Mouse (Mus musculus) liver, embryonic 14.5 days (tissue): ENCODE data around the gene Pitpnb. TPM values are rescaled to one million over a fixed set of nuclear protein-coding genes. Genes with fewer than 3 reads are reported as not detected.

Experiments used
- ATAC-seq: fragments of 200-750 bp; cut with Nextera tagmentation; 2 replicates; pipeline ENCODE4 v1.8.0; 2017; ENCODE audit warnings: moderate number of reproducible peaks, mild to moderate bottlenecking, moderate library complexity; ENCODE audit not compliant: insufficient read depth
- DNase-seq, 3 experiments: peaks; one replicate each; pipeline ENCODE4 v3.0.0-alpha.2; 2012 to 2013; ENCODE audit warnings: low read depth in 3 of 3, low spot score in 3 of 3
- H3K27ac ChIP-seq: fragments of 300-500 bp; sonication (generic); 2 replicates; pipeline ENCODE4 v1.5.1; 2014; ENCODE audit warnings: moderate library complexity, mild to moderate bottlenecking, control low read depth, inconsistent platforms
- H3K27me3 ChIP-seq: fragments of 300-500 bp; sonication (generic); 2 replicates; pipeline ENCODE4 v1.6.1; 2014; ENCODE audit warnings: mild to moderate bottlenecking, low read length, moderate library complexity; ENCODE audit not compliant: control insufficient read depth, insufficient read depth
- H3K36me3 ChIP-seq: fragments of 300-500 bp; sonication (generic); replicated peaks from 2 replicates; pipeline ENCODE4 v1.6.1; 2014; ENCODE audit warnings: low read depth; ENCODE audit not compliant: control insufficient read depth, insufficient read depth
- H3K4me1 ChIP-seq, 2 experiments: fragments of 200-500 bp in 1 of 2; fragments of 300-500 bp in 1 of 2; sonication (generic) in 1 of 2; replicated peaks; 2 replicates each; pipeline ENCODE4 v1.6.1; 2012 to 2014; ENCODE audit warnings: antibody characterized with exemption in 1 of 2, inconsistent platforms in 1 of 2, low read length in 1 of 2; ENCODE audit not compliant: control insufficient read depth in 2 of 2, insufficient read depth in 2 of 2
- H3K4me2 ChIP-seq: fragments of 300-500 bp; sonication (generic); 2 replicates; pipeline ENCODE4 v1.6.1; 2014; ENCODE audit warnings: low read depth, mild to moderate bottlenecking, control low read depth, moderate library complexity
- H3K4me3 ChIP-seq, 2 experiments: fragments of 200-500 bp in 1 of 2; fragments of 300-500 bp in 1 of 2; sonication (generic) in 1 of 2; 2 replicates each; pipeline ENCODE4 v1.5.1; 2012 to 2014; ENCODE audit warnings: low read depth in 2 of 2, low read length in 2 of 2, mild to moderate bottlenecking in 2 of 2, control low read depth in 1 of 2, inconsistent platforms in 1 of 2, moderate library complexity in 1 of 2; ENCODE audit not compliant: insufficient read depth in 1 of 2
- H3K9ac ChIP-seq: fragments of 300-500 bp; sonication (generic); replicated peaks from 2 replicates; pipeline ENCODE4 v1.6.1; 2014; ENCODE audit warnings: mild to moderate bottlenecking, control low read depth, moderate library complexity
- H3K9me3 ChIP-seq: fragments of 300-500 bp; sonication (generic); 2 replicates; pipeline ENCODE4 v1.6.1; 2016; ENCODE audit warnings: low read length, mixed read lengths; ENCODE audit not compliant: control insufficient read depth
- CTCF ChIP-seq: IDR thresholded peaks from 2 replicates; pipeline ENCODE4 v1.5.1; 2016; ENCODE audit warnings: antibody characterized with exemption, low read depth, control low read depth
- EP300 ChIP-seq: IDR thresholded peaks from 2 replicates; pipeline ENCODE4 v1.6.1; 2016; ENCODE audit warnings: antibody characterized with exemption, low read depth
- WGBS: fragments of 180-500 bp; shearing (Covaris S2); extraction: QIAGEN DNeasy Blood & Tissue Kit; methylation state at CpG from one replicate; pipeline ENCODE4 v1.1.7; 2014; ENCODE audit not compliant: insufficient replicate concordance; 5-methylcytosine and 5-hydroxymethylcytosine counted together
- polyA plus RNA-seq, 2 experiments: library from polyadenylated mRNA; depleted of rRNA in 1 of 2; stranded (reverse) in 1 of 2; unstranded in 1 of 2; fragments of >200 nt; fragmentation: Nextera tagmentation in 1 of 2; extraction: Ambion mirVana in 1 of 2; gene quantifications; 2 replicates each; pipeline versions ENCODE4 v1.2.1 to v1.2.3; 2012 to 2014

Pitpnb gene
- polyA plus RNA-seq, 2 experiments = 23.1 to 31.5 TPM

GRCm38 (mm10) chr5:111420896-111421295 lies 90.3 kb downstream of the Pitpnb start:
- 56% methylated on average over 22 of the region's 22 CpGs for WGBS
- ATAC-seq = no peak
- H3K9ac ChIP-seq = no peak overlapping the region

GRCm38 (mm10) chr5:111421424-111421823 lies 90.9 kb downstream of the Pitpnb start:
- WGBS = 73% methylated on average over 15 of the region's 15 CpGs
- Histone ChIP-seq H3K4me2 (no peak overlapping the region), H3K27me3 (peaks cover 49% of the 10 kb centered on the region), H3K27ac (no peak overlapping the region), H3K9me3 (no peaks in the 10 kb centered on the region), H3K4me1 (no peaks in the 10 kb centered on the region), H3K4me3 (no peak overlapping the region), H3K9ac (no peak overlapping the region), H3K36me3 (no peaks in the 10 kb centered on the region)
- DNase-seq = no peak
- no peak for ATAC-seq
- TF ChIP-seq CTCF (no peak), EP300 (no peak)

More at GRCm38 (mm10) chr5:111420896-111421295, 90.3 kb downstream of the Pitpnb start:
- DNase-seq = no peak
- Histone ChIP-seq H3K9me3 (no peaks in the 10 kb centered on the region), H3K27me3 (peaks cover 55% of the 10 kb centered on the region), H3K4me2 (no peak overlapping the region), H3K4me3 (no peak overlapping the region), H3K4me1 (no peaks in the 10 kb centered on the region), H3K27ac (no peak overlapping the region), H3K36me3 (no peaks in the 10 kb centered on the region)
- TF ChIP-seq EP300 (no peak), CTCF (no peak)

GRCm38 (mm10) chr5:111422058-111422800 lies 91.7 kb downstream of the Pitpnb start:
- WGBS = 58% methylated on average over 8 of the region's 8 CpGs
- peaks cover 41% of the 10 kb centered on the region for H3K27me3 ChIP-seq
- no peak for DNase-seq
- no peak overlapping the region for H3K27ac ChIP-seq
- ATAC-seq = no peak
- TF ChIP-seq CTCF (no peak), EP300 (no peak)
- H3K9me3 ChIP-seq = no peaks in the 10 kb centered on the region
- H3K4me1 ChIP-seq = no peaks in the 10 kb centered on the region
- H3K9ac ChIP-seq = no peak overlapping the region
- H3K4me3 ChIP-seq = no peak overlapping the region
- no peaks in the 10 kb centered on the region for H3K36me3 ChIP-seq
- H3K4me2 ChIP-seq = no peak overlapping the region

GRCm38 (mm10) chr5:111423011-111423410 lies 92.4 kb downstream of the Pitpnb start:
- WGBS = 71% methylated on average over 10 of the region's 10 CpGs
- DNase-seq = no peak
- Histone ChIP-seq H3K9ac (no peak overlapping the region), H3K9me3 (no peaks in the 10 kb centered on the region), H3K4me3 (no peak overlapping the region), H3K4me1 (no peaks in the 10 kb centered on the region), H3K4me2 (no peak overlapping the region), H3K36me3 (no peaks in the 10 kb centered on the region), H3K27me3 (peaks cover 34% of the 10 kb centered on the region), H3K27ac (no peak overlapping the region)
- ATAC-seq = no peak
- TF ChIP-seq CTCF (no peak), EP300 (no peak)

GRCm38 (mm10) chr5:111423616-111424015 lies 93.1 kb downstream of the Pitpnb start:
- TF ChIP-seq EP300 (no peak), CTCF (no peak)
- Histone ChIP-seq H3K9me3 (no peaks in the 10 kb centered on the region), H3K27me3 (peaks cover 27% of the 10 kb centered on the region), H3K4me3 (no peak overlapping the region), H3K4me2 (no peak overlapping the region), H3K36me3 (no peaks in the 10 kb centered on the region), H3K27ac (no peak overlapping the region), H3K4me1 (no peaks in the 10 kb centered on the region), H3K9ac (no peak overlapping the region)
- no peak for DNase-seq
- WGBS = 71% methylated on average over 4 of the region's 4 CpGs
- no peak for ATAC-seq
